Mouse (Mus musculus) telencephalon, adult 2 months (tissue): ENCODE measurements around the gene Rhoc.
A peak's percentile ranks its signal among the peaks of the same experiment; 100 is the strongest.
"Not testable (repeated sequence)": the region's sequence is repeated elsewhere in the genome, so short reads cannot be mapped to it uniquely, and the experiment has no call there.

Source experiments
- DNase-seq: peaks from one replicate; pipeline ENCODE4 v3.0.0-alpha.2; 2011; ENCODE audit warnings: low read depth, low spot score

Gene Rhoc

GRCm38 (mm10) chr3:104785284-104785683 lies 2.9 kb upstream of the Rhoc start:
- no peak for DNase-seq

GRCm38 (mm10) chr3:104788561-104789311 lies 561 bp downstream of the Rhoc start:
- DNase-seq = no peak

- DNase-seq = no peak
Observed at GRCm38 (mm10) chr3:104789312-104789605, 1.1 kb downstream of the Rhoc start.

GRCm38 (mm10) chr3:104789822-104790221 lies 1.6 kb downstream of the Rhoc start:
- no peak for DNase-seq

- peak; percentile 52 for DNase-seq
Observed at GRCm38 (mm10) chr3:104790401-104790937, 2.3 kb downstream of the Rhoc start.

GRCm38 (mm10) chr3:104791017-104791416 lies 2.8 kb downstream of the Rhoc start:
- no peak for DNase-seq

GRCm38 (mm10) chr3:104791671-104792070 lies 3.5 kb downstream of the Rhoc start:
- DNase-seq = no peak

- no peak for DNase-seq
Observed at GRCm38 (mm10) chr3:104792360-104793270, 4.4 kb downstream of the Rhoc start.

GRCm38 (mm10) chr3:104793871-104794828 lies 6.0 kb downstream of the Rhoc start:
- no peak for DNase-seq

GRCm38 (mm10) chr3:104794953-104795470 lies 6.8 kb downstream of the Rhoc start:
- DNase-seq = no peak

GRCm38 (mm10) chr3:104795661-104796340 lies 7.6 kb downstream of the Rhoc start:
- DNase-seq = no peak

GRCm38 (mm10) chr3:104796430-104797082 lies 8.4 kb downstream of the Rhoc start:
- DNase-seq = no peak

GRCm38 (mm10) chr3:104800681-104801080 lies 12.5 kb downstream of the Rhoc start:
- no peak for DNase-seq

GRCm38 (mm10) chr3:104801481-104801880 lies 13.3 kb downstream of the Rhoc start:
- DNase-seq = no peak

- DNase-seq = no peak
Observed at GRCm38 (mm10) chr3:104804312-104804711, 16.1 kb downstream of the Rhoc start.

GRCm38 (mm10) chr3:104805539-104805938 lies 17.4 kb downstream of the Rhoc start:
- DNase-seq = no peak

- DNase-seq = no peak
Observed at GRCm38 (mm10) chr3:104811752-104812151, 23.6 kb downstream of the Rhoc start.

GRCm38 (mm10) chr3:104812254-104812653 lies 24.1 kb downstream of the Rhoc start:
- DNase-seq = no peak

- DNase-seq = not testable (repeated sequence)
Observed at GRCm38 (mm10) chr3:104813227-104813626, 25.1 kb downstream of the Rhoc start.

GRCm38 (mm10) chr3:104814746-104815145 lies 26.6 kb downstream of the Rhoc start:
- DNase-seq = no peak
